Comparison of ENCODE assay signal across 26 mouse cellular contexts in genomic region chr10:35940641-35941040, GRCm38 (mm10).
DNase-seq lines count a peak whose midpoint lies in the region; ATAC-seq lines count a peak whose summit lies in the region.
"Had no signal": no experiment of that assay in that cellular context is flagged by ENCODE, and none has a peak within 500 bp of the region (broad histone marks: within the 10 kb centered on the region; RNA-seq: fewer than 3 reads in every experiment).

No protein-coding gene starts in this region.

- no peaks in the 10 kb centered on the region for H3K4me1 ChIP-seq in forebrain, embryonic 16.5 days (replicated peaks; ENCODE audit: control insufficient read depth, insufficient read depth, low read length)

- no peaks in the 10 kb centered on the region for H3K9me3 ChIP-seq in forebrain, embryonic 16.5 days (ENCODE audit: control insufficient read depth, low read length)
- H3K9me3 ChIP-seq: G1E had no signal

- H3K36me3 ChIP-seq in forebrain, embryonic 16.5 days (ENCODE audit: control insufficient read depth, insufficient read depth), result no peaks in the 10 kb centered on the region
- H3K36me3 ChIP-seq: G1E had no signal

- no peak for ATAC-seq in forebrain, embryonic 16.5 days
- ATAC-seq: activated CD4-positive, CD25-positive, alpha-beta regulatory T cell, adult 4 months; CD4-positive, CD25-positive, alpha-beta regulatory T cell, adult 4 months; Patski had no signal

- no peak overlapping the region for H3K4me3 ChIP-seq in forebrain, embryonic 16.5 days (replicated peaks; ENCODE audit: low read length)

- H3K27me3 ChIP-seq in forebrain, embryonic 16.5 days (replicated peaks; ENCODE audit: control insufficient read depth, insufficient read depth, low read length), result no peaks in the 10 kb centered on the region
- H3K27me3 ChIP-seq: CH12.LX, Patski had no signal

- no peak overlapping the region for H3K27ac ChIP-seq in forebrain, embryonic 16.5 days (ENCODE audit: low read length)

- H3K9ac ChIP-seq in forebrain, embryonic 16.5 days (replicated peaks; ENCODE audit: low read depth, low read length), result no peak overlapping the region

- H3K4me2 ChIP-seq in forebrain, embryonic 16.5 days (ENCODE audit: low read length), result no peak overlapping the region

- 82% methylated on average over 6 of the region's 6 CpGs for WGBS in forebrain, embryonic 16.5 days

- peak; percentile 9 for DNase-seq in 416B (ENCODE audit: low read depth)
- DNase-seq in ES-CJ7 (ENCODE audit: low read depth, low spot score), result peak; percentile 16
- DNase-seq in R1 (ENCODE audit: low read depth, low spot score), result peak; percentile 95
- DNase-seq in ZHBTc4 (ENCODE audit: low read depth, low spot score), result peak; percentile 11
- DNase-seq in right cerebral cortex, postnatal 25 days, result no peak
- no peak for DNase-seq in natural killer cell, adult 2 months (ENCODE audit: low spot score in 2 of 2)
- no peak for DNase-seq in embryo, embryonic 11 days
- DNase-seq: adrenal gland, adult 2 months; adrenal gland, adult 8-10 months; adrenal gland, postnatal 10 days; adrenal gland, postnatal 14 days; adrenal gland, postnatal 25 days; adrenal gland, postnatal 36 days; B cell, adult 2 months; cerebellum, adult 11 months; cerebellum, adult 11-12 months; cerebellum, adult 18-20 months; cerebellum, adult 2 months; cerebellum, adult 8-10 months; cerebellum, adult 9-10 months had no signal

Comparison
In these comparisons a context has a peak if more than half of its experiments do, and no peak if none do; other contexts are left out.
1. DNase-seq: peak in 416B (single experiment), ES-CJ7 (single experiment), R1 (single experiment) and ZHBTc4 (single experiment); none in right cerebral cortex, postnatal 25 days (single experiment), natural killer cell, adult 2 months (0 of 2) and embryo, embryonic 11 days (single experiment).